Mouse (Mus musculus) midbrain, postnatal 0 days (tissue): ENCODE data around the gene Nup88. TPM values are rescaled to one million over a fixed set of nuclear protein-coding genes. Genes with fewer than 3 reads are reported as not detected.

Source experiments
- ATAC-seq: fragments of 200-750 bp; cut with Nextera tagmentation; 2 replicates; pipeline ENCODE4 v1.8.0; 2017; ENCODE audit warnings: moderate number of reproducible peaks, mild to moderate bottlenecking, moderate TSS enrichment, moderate library complexity; ENCODE audit not compliant: low FRiP score
- DNase-seq: peaks from one replicate; pipeline ENCODE4 v3.0.0-alpha.2; 2015; ENCODE audit warnings: low spot score
- H3K27ac ChIP-seq: fragments of 300-500 bp; sonication (generic); 2 replicates; pipeline ENCODE4 v1.5.1; 2014; ENCODE audit warnings: low read depth, mild to moderate bottlenecking, low read length, mixed read lengths
- H3K27me3 ChIP-seq: fragments of 300-500 bp; sonication (generic); 2 replicates; pipeline ENCODE4 v1.6.1; 2014; ENCODE audit warnings: low read length, control low read depth, mixed read lengths; ENCODE audit not compliant: insufficient read depth
- H3K36me3 ChIP-seq: fragments of 300-500 bp; sonication (generic); 2 replicates; pipeline ENCODE4 v1.6.1; 2014; ENCODE audit warnings: low read length, control low read depth, mixed read lengths; ENCODE audit not compliant: insufficient read depth
- H3K4me1 ChIP-seq: fragments of 300-500 bp; sonication (generic); 2 replicates; pipeline ENCODE4 v1.6.1; 2014; ENCODE audit warnings: mild to moderate bottlenecking, control low read depth, antibody characterized with exemption, low read length, mixed read lengths; ENCODE audit not compliant: insufficient read depth
- H3K4me2 ChIP-seq: fragments of 300-500 bp; sonication (generic); 2 replicates; pipeline ENCODE4 v1.6.1; 2014; ENCODE audit warnings: low read depth, mild to moderate bottlenecking, low read length, mixed read lengths; ENCODE audit not compliant: poor library complexity, severe bottlenecking
- H3K4me3 ChIP-seq: fragments of 300-500 bp; sonication (generic); 2 replicates; pipeline ENCODE4 v1.5.1; 2014; ENCODE audit warnings: low read depth, mild to moderate bottlenecking, low read length, moderate library complexity
- H3K9ac ChIP-seq: fragments of 300-500 bp; sonication (generic); replicated peaks from 2 replicates; pipeline ENCODE4 v1.6.1; 2014; ENCODE audit warnings: mild to moderate bottlenecking, low read length, moderate library complexity, mixed read lengths; ENCODE audit not compliant: poor library complexity, severe bottlenecking
- H3K9me3 ChIP-seq: fragments of 300-500 bp; sonication (generic); 2 replicates; pipeline ENCODE4 v1.6.1; 2016; ENCODE audit warnings: low read length, control low read depth
- CTCF ChIP-seq: IDR thresholded peaks from 2 replicates; pipeline ENCODE4 v1.5.1; 2016; ENCODE audit warnings: antibody characterized with exemption, mild to moderate bottlenecking
- WGBS: fragments of 180-500 bp; shearing (Covaris S2); extraction: QIAGEN DNeasy Blood & Tissue Kit; methylation state at CpG from one replicate; pipeline ENCODE4 v1.1.7; 2014; 5-methylcytosine and 5-hydroxymethylcytosine counted together
- polyA plus RNA-seq: library from polyadenylated mRNA; unstranded; fragments of >200 nt; fragmentation: Nextera tagmentation; extraction: Ambion mirVana; gene quantifications from 2 replicates; pipeline ENCODE4 v1.2.1, GENCODE M21; 2015
- total RNA-seq: library from RNA; depleted of rRNA; stranded (reverse); fragments of >200 nt; gene quantifications from 2 replicates; pipeline ENCODE4 v1.2.3, GENCODE M21; 2014; rRNA removed

Gene Nup88
- total and polyA plus RNA-seq, 2 experiments from 2014 or later = 63.8 to 104 TPM

DNA sequence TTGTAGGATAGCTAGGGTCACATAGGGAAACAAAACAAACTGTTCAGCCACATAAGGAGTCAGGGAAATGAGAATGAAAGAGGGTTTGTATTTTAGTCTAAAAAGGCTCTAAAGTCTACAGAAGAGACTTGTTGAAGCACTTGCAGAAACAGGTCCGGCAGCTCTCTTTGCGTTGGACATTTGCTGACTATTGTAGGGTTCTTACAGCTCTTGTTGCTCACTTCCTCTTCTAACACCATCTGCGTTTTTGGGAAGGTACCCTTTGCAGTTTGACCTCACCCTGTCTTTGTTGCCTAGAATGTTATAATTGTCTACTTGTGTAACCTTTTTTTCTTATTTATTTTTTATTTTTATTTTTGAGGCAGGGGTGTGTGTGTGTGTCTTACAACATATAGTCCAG lies 72.1 kb downstream of the Nup88 start:
- Histone ChIP-seq H3K27ac (no peak overlapping the region), H3K4me2 (no peak overlapping the region), H3K36me3 (peaks cover 21% of the 10 kb centered on the region), H3K9me3 (no peaks in the 10 kb centered on the region), H3K4me3 (no peak overlapping the region), H3K27me3 (no peaks in the 10 kb centered on the region), H3K9ac (no peak overlapping the region), H3K4me1 (no peaks in the 10 kb centered on the region)
- TF ChIP-seq CTCF = no peak
- WGBS = 93% methylated on average over 3 of the region's 3 CpGs
- DNase-seq = no peak
- no peak for ATAC-seq

Other genes starting within 250 kb of the Nup88 start
- gene Zfp3, start 205.8 kb downstream of the Nup88 start, total RNA-seq = 8.7 and 10.0 TPM in 2 replicates
- gene Zfp3, start 205.8 kb downstream of the Nup88 start, polyA plus RNA-seq = 9.7 and 10.3 TPM in 2 replicates
- not detected in 2 replicates for gene Scimp, start 157.4 kb downstream of the Nup88 start, total RNA-seq
- not detected in 2 replicates for gene Scimp, start 157.4 kb downstream of the Nup88 start, polyA plus RNA-seq
- gene Rabep1, start 125.2 kb downstream of the Nup88 start, total RNA-seq = 66.4 and 98.4 TPM in 2 replicates
- gene Rabep1, start 125.2 kb downstream of the Nup88 start, polyA plus RNA-seq = 102 and 116 TPM in 2 replicates
- gene Rpain, start 240 bp upstream of the Nup88 start, total RNA-seq = 20.1 and 25.6 TPM in 2 replicates
- gene Rpain, start 240 bp upstream of the Nup88 start, polyA plus RNA-seq = 60.6 and 68.3 TPM in 2 replicates
- gene C1qbp, start 13.1 kb upstream of the Nup88 start, total RNA-seq = 21.9 and 33.2 TPM in 2 replicates
- 189 and 194 TPM in 2 replicates for gene C1qbp, start 13.1 kb upstream of the Nup88 start, polyA plus RNA-seq
- gene Dhx33, start 34.5 kb upstream of the Nup88 start, total RNA-seq = 24.0 and 30.0 TPM in 2 replicates
- gene Dhx33, start 34.5 kb upstream of the Nup88 start, polyA plus RNA-seq = 8.6 and 10.1 TPM in 2 replicates
- gene Mis12, start 49.6 kb upstream of the Nup88 start, total RNA-seq = 7.6 and 11.3 TPM in 2 replicates
- gene Mis12, start 49.6 kb upstream of the Nup88 start, polyA plus RNA-seq = 12.7 and 13.1 TPM in 2 replicates
- 27.7 and 48.4 TPM in 2 replicates for gene Derl2, start 49.9 kb upstream of the Nup88 start, total RNA-seq
- gene Derl2, start 49.9 kb upstream of the Nup88 start, polyA plus RNA-seq = 24.0 and 26.1 TPM in 2 replicates
- 743 and 785 TPM in 2 replicates for gene 6330403K07Rik, start 63.5 kb upstream of the Nup88 start, total RNA-seq
- 854 and 864 TPM in 2 replicates for gene 6330403K07Rik, start 63.5 kb upstream of the Nup88 start, polyA plus RNA-seq
- 0.11 TPM in 1 of 2 replicates, not detected in the other for gene Nlrp1a, start 174.7 kb upstream of the Nup88 start, total RNA-seq
- 0.04 TPM in 1 of 2 replicates, not detected in the other for gene Nlrp1a, start 174.7 kb upstream of the Nup88 start, polyA plus RNA-seq